In genomic region chr2:75937520-75938116, GRCm38 (mm10) we compare ENCODE assay signal across 8 mouse cellular contexts. TPM values are rescaled to one million over a fixed set of nuclear protein-coding genes. Genes with fewer than 3 reads are reported as not detected.
DNase-seq lines count a peak whose midpoint lies in the region; ATAC-seq and TF ChIP-seq lines count a peak whose summit lies in the region.
"Not testable (repeated sequence)": the region's sequence is repeated elsewhere in the genome, so short reads cannot be mapped to it uniquely, and the experiment has no call there.

No protein-coding gene starts in this region.

- peak overlapping the region; percentile 77 for H3K4me3 ChIP-seq in E14TG2a.4 (replicated peaks; ENCODE audit: low read length)
- H3K4me3 ChIP-seq in forebrain, embryonic 13.5 days: peak overlapping the region; percentile 54
- H3K4me3 ChIP-seq in heart, embryonic 16.5 days (ENCODE audit: low read length): peak overlapping the region; percentile 61
- H3K4me3 ChIP-seq in liver, adult 2 months (ENCODE audit: insufficient read depth, low read depth, low read length): peak overlapping the region; percentile 53; the same call in 1 of the 2 replicates
- H3K4me3 ChIP-seq in midbrain, embryonic 11.5 days (ENCODE audit: low read depth, low read length): peak overlapping the region; percentile 54
- peak overlapping the region; percentile 62 for H3K4me3 ChIP-seq in small intestine, adult 2 months (ENCODE audit: low read depth, low read length)

- H3K79me2 ChIP-seq in liver, adult 2 months (ENCODE audit: control insufficient read depth, insufficient read depth, low read length): not testable (repeated sequence)

- not testable (repeated sequence) for H3K4me1 ChIP-seq in E14TG2a.4 (replicated peaks; ENCODE audit: low read depth, low read length); forebrain, embryonic 13.5 days; heart, embryonic 16.5 days (ENCODE audit: control insufficient read depth, insufficient read depth, low read length); liver, adult 2 months (ENCODE audit: control insufficient read depth, insufficient read depth, low read length); midbrain, embryonic 11.5 days (ENCODE audit: control insufficient read depth, insufficient read depth, low read length); small intestine, adult 2 months (ENCODE audit: control insufficient read depth, insufficient read depth, insufficient read length, low read length)

- peak overlapping the region; percentile 66 for H3K9ac ChIP-seq in forebrain, embryonic 13.5 days
- peak overlapping the region; percentile 64 for H3K9ac ChIP-seq in heart, embryonic 16.5 days (ENCODE audit: low read length)
- H3K9ac ChIP-seq in liver, adult 2 months (ENCODE audit: low read depth, low read length): peak overlapping the region; percentile 25
- peak overlapping the region; percentile 76 for H3K9ac ChIP-seq in midbrain, embryonic 11.5 days (ENCODE audit: low read length)

- WGBS in forebrain, embryonic 13.5 days: 63% methylated on average over 14 of the region's 17 CpGs
- WGBS in heart, embryonic 16.5 days: 66% methylated on average over 16 of the region's 17 CpGs
- WGBS in liver, adult 2 months: 62% methylated on average over 16 of the region's 17 CpGs
- 72% methylated on average over 15 of the region's 17 CpGs for WGBS in midbrain, embryonic 11.5 days
- WGBS in small intestine, adult 2 months: 73% methylated on average over 17 of the region's 17 CpGs

- ATAC-seq in forebrain, embryonic 13.5 days: peak; percentile 44; the same call in 1 of the 2 replicates
- not testable (repeated sequence) for ATAC-seq in heart, embryonic 16.5 days (replicated peaks; ENCODE audit: extremely low read depth, insufficient read depth, low FRiP score)
- ATAC-seq in midbrain, embryonic 11.5 days (ENCODE audit: low FRiP score): peak; percentile 35

- peak; percentile 79 to 82 for DNase-seq in cerebellum, postnatal 10 days
- peak; percentile 13 for DNase-seq in kidney, adult 11 months
- DNase-seq in liver, adult 2 months (ENCODE audit: extremely low read depth, low read depth, low spot score): peak; percentile 29
- not testable (repeated sequence) for DNase-seq in midbrain, embryonic 11.5 days (ENCODE audit: low spot score, missing footprints)

- not testable (repeated sequence) for H3K27me3 ChIP-seq in E14TG2a.4 (ENCODE audit: insufficient read depth, low read length); forebrain, embryonic 13.5 days; heart, embryonic 16.5 days (ENCODE audit: control insufficient read depth, insufficient read depth, low read length); liver, adult 2 months (ENCODE audit: control insufficient read depth, insufficient read depth, low read length); midbrain, embryonic 11.5 days (ENCODE audit: control insufficient read depth, insufficient read depth, low read length); small intestine, adult 2 months (ENCODE audit: control insufficient read depth, insufficient read depth, low read length)

- not testable (repeated sequence) for H3K27ac ChIP-seq in forebrain, embryonic 13.5 days; heart, embryonic 16.5 days (ENCODE audit: low read length); liver, adult 2 months (replicated peaks; ENCODE audit: insufficient read depth, low read depth, low read length); midbrain, embryonic 11.5 days (ENCODE audit: low read depth, low read length); small intestine, adult 2 months (ENCODE audit: insufficient read depth, low read depth, low read length)

- H3K9me3 ChIP-seq in E14TG2a.4 (ENCODE audit: low read length); forebrain, embryonic 13.5 days (replicated peaks); heart, embryonic 16.5 days (replicated peaks; ENCODE audit: control insufficient read depth, low read length); midbrain, embryonic 11.5 days (ENCODE audit: control insufficient read depth, low read length): not testable (repeated sequence)

- TF ChIP-seq POLR2A in liver, adult 2 months (IDR thresholded peaks at IDR 0.05; ENCODE audit: extremely low read depth, insufficient read depth, low read length); small intestine, adult 2 months (IDR thresholded peaks at IDR 0.05; ENCODE audit: low read depth, low read length): not testable (repeated sequence)

- H3K4me2 ChIP-seq in forebrain, embryonic 13.5 days: peak overlapping the region; percentile 68
- H3K4me2 ChIP-seq in heart, embryonic 16.5 days (ENCODE audit: low read depth, low read length): peak overlapping the region; percentile 69
- peak overlapping the region; percentile 57 for H3K4me2 ChIP-seq in midbrain, embryonic 11.5 days

- H3K36me3 ChIP-seq in E14TG2a.4 (ENCODE audit: insufficient read depth, low read length); forebrain, embryonic 13.5 days (ENCODE audit: poor library complexity, severe bottlenecking); heart, embryonic 16.5 days (ENCODE audit: control insufficient read depth, insufficient read depth); liver, adult 2 months (ENCODE audit: control insufficient read depth, insufficient read depth, low read length); midbrain, embryonic 11.5 days (ENCODE audit: control insufficient read depth, insufficient read depth, low read length); small intestine, adult 2 months (ENCODE audit: control insufficient read depth, insufficient read depth, low read length): not testable (repeated sequence)

- not testable (repeated sequence) for TF ChIP-seq CTCF in E14TG2a.4 (conservative IDR thresholded peaks at IDR 0.05; ENCODE audit: low read length); liver, adult 2 months (IDR thresholded peaks at IDR 0.05; ENCODE audit: low read depth, low read length); small intestine, adult 2 months (IDR thresholded peaks at IDR 0.05; ENCODE audit: extremely low read depth, insufficient read length, insufficient replicate concordance, low read depth, low read length)

RNA-seq across cellular contexts. Expression of gene Ttc30b, which starts 0.8 kb away (rescaled TPM):
- 11.3 and 14.1 TPM in 2 replicates for polyA plus RNA-seq in forebrain, embryonic 13.5 days (2015; fragmentation: Nextera tagmentation; extraction: Ambion mirVana)
- polyA plus RNA-seq in heart, embryonic 16.5 days (2015; fragmentation: Nextera tagmentation; extraction: Ambion mirVana): 12.3 and 13.5 TPM in 2 replicates
- 5.5 and 8.7 TPM in 2 replicates for total RNA-seq in liver, adult 2 months (2014; rRNA removed)
- 3.5 and 4.1 TPM in 2 replicates for polyA plus RNA-seq in liver, adult 2 months (2012; rRNA removed)
- polyA plus RNA-seq in midbrain, embryonic 11.5 days (2014; fragmentation: Nextera tagmentation; extraction: Ambion mirVana): 8.6 and 9.0 TPM in 2 replicates
- 2.9 and 5.9 TPM in 2 replicates for polyA plus RNA-seq in small intestine, adult 2 months (2012; rRNA removed)

RNA-seq across cellular contexts. Expression of gene Ttc30a2, which starts 40.4 kb away (rescaled TPM):
- 0.45 and 0.56 TPM in 2 replicates for polyA plus RNA-seq in forebrain, embryonic 13.5 days (2015; fragmentation: Nextera tagmentation; extraction: Ambion mirVana)
- 1.4 and 1.6 TPM in 2 replicates for polyA plus RNA-seq in heart, embryonic 16.5 days (2015; fragmentation: Nextera tagmentation; extraction: Ambion mirVana)
- 0.18 and 0.27 TPM in 2 replicates for total RNA-seq in liver, adult 2 months (2014; rRNA removed)
- polyA plus RNA-seq in liver, adult 2 months (2012; rRNA removed): 0.09 and 0.22 TPM in 2 replicates
- 0.96 and 0.98 TPM in 2 replicates for polyA plus RNA-seq in midbrain, embryonic 11.5 days (2014; fragmentation: Nextera tagmentation; extraction: Ambion mirVana)
- polyA plus RNA-seq in small intestine, adult 2 months (2012; rRNA removed): 0.09 and 0.11 TPM in 2 replicates

RNA-seq across cellular contexts. Expression of gene Ttc30a1, which starts 44.1 kb away (rescaled TPM):
- 8.1 and 8.4 TPM in 2 replicates for polyA plus RNA-seq in forebrain, embryonic 13.5 days (2015; fragmentation: Nextera tagmentation; extraction: Ambion mirVana)
- polyA plus RNA-seq in heart, embryonic 16.5 days (2015; fragmentation: Nextera tagmentation; extraction: Ambion mirVana): 5.7 and 6.2 TPM in 2 replicates
- 1.3 and 1.4 TPM in 2 replicates for total RNA-seq in liver, adult 2 months (2014; rRNA removed)
- 0.92 and 0.98 TPM in 2 replicates for polyA plus RNA-seq in liver, adult 2 months (2012; rRNA removed)
- polyA plus RNA-seq in midbrain, embryonic 11.5 days (2014; fragmentation: Nextera tagmentation; extraction: Ambion mirVana): 11.4 and 12.0 TPM in 2 replicates
- polyA plus RNA-seq in small intestine, adult 2 months (2012; rRNA removed): 1.1 and 1.3 TPM in 2 replicates

Comparison
In these comparisons a context has a peak if more than half of its experiments do, and no peak if none do; other contexts are left out.
1. H3K9ac ChIP-seq: peak in every context shown above with its lines; median percentile 76 in midbrain, embryonic 11.5 days; 66 in forebrain, embryonic 13.5 days; 64 in heart, embryonic 16.5 days; 25 in liver, adult 2 months.